Mouse (Mus musculus) frontal cortex, postnatal 14 days (tissue): ENCODE data around the gene Ednrb.

Source experiments
- DNase-seq, 2 experiments: peaks; one replicate each; pipeline ENCODE4 v3.0.0; 2022; ENCODE audit warnings: low spot score in 2 of 2

Gene Ednrb

DNA sequence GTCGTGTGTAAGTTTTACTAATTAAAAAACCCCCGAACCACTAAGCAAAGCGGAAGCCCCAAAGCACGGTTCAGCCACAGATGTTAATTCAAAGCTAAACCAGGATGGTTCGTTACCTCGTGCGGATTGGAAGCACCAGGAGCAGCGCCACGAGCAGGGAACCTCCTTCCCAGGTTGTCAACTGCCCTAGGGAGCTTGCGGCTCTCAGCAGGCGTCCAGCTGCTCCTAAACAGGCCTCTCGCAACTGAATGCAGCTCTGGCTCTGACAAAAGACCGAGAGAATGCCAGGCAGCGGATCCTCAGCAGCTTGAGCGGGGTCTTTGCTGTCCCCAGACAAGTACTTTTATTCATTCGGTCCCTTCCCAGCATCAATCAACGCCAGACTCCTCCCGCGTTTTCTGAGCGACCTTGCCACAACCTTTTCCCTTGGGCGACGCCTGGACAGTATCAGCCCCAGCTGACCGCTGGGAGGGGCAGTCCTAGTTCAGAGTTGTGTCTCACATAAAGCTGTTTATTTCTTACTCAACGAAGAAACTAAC is at the start of gene Ednrb:
TSS of gene Ednrb (minus strand) at position 392 of the 539 bp plus-strand sequence.
- peak in 1 of 2 experiments; percentile 15 for DNase-seq

DNA sequence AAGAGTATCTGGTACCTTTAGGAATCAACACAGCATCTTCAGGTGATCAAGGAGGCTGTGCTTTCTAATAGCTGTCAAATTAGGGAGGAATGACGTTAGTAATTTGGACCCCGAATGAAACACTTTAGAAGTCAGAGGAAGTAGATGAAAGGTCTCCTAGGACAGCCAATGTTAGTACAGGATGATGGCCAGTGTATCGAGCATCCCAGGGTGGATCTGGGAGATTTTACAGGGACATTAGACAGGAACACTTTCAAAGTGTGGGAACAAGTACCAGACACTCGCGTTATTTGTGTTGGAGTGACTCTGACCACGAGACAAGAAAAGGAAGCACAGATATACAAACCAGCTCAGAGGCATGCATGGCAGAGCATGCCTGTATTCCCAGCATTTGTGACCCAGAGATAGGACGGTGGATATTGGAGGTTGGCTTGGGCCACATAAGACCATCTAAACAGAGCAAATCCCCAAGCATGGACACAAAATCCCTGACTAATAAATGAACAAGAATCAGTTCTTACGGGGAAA is 48.3 kb upstream of the Ednrb start:
- DNase-seq, result no peak

DNA sequence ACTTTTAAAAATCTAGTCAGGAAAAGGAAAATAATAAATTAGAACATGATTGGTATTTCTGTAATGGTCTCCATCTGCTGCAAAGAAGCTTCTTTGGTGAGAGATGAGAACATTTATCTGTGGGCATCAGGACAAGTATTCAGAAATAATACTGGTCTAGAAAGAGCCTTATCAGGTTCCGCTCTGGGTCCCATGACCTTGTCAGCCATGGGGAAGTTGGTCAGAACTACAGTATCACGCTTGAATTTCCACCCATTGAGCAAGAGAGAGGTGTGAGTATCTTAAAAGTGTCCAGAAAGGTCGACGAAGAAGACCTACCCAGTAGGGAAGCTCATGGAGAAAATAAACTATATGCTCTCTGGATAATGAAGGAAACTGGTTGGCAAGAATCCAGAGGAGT is 46.6 kb upstream of the Ednrb start:
- no peak for DNase-seq

DNA sequence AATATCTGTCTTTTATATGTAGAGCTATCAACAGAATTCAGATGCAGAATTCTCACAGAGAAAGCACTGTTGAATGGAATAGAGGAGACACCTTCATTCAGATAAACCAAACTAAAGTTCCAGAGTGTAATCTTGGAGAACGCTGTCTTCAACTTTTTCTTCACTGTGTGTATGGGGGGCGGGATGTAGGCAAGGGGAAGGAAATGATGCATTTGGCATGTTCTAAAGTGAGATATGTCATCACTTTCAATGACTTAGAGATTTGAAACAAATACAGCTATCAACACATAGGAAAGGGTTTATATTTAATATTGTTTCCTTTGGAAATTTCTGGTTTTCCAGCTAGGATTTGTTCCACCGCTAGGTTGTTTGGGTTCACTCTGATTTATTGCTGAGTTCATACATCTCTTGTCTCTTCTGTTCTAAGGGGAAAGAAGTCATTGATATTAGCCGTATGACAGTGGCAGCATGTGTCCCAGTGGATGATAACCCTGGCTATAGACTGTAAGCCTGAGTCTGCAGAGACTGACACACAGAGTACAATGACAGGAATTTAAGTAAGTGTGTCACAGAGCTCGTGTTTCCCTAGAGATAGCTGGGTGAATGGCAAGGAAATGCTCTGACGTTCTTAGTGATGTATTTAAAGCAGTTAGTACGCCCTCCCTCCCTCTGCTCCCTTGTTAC is 40.8 kb upstream of the Ednrb start:
- DNase-seq, result no peak

DNA sequence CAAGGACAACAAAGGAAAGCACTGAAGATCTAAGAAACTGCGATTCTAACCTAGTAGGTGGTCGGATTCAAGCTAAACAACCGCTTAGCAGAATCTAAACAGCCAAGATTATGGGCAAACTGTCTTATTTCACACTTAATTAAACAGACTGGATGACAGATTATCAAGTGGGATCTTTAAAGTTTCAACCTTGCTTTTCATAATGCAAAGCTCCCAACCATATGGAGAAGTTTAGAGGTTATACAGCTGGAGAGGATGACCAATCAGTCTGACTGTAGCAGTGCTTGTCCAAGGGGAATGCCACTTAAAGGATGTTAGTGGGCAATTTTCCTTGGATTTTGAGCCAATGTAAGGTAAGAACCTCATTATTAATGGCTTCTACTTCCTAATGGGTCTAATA is 38.7 kb upstream of the Ednrb start:
- DNase-seq, result no peak

DNA sequence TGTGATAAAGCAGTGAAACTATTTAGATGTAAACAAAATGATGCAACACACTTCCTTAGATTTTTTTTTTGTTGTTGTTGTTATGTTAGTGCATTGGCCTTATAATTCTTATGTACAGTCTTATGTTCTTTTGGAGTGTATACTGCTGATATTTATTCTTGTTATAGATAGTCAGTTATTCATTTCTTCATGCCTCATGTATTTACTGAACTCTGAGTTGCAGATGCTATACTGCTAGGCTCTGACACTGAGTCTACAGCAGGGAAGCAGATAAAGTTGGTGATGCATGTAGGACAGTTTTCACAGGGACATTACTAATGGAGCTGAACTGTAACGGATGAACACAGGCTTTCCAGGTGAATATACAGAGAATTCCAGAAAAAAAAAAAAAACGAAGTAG is 32.9 kb upstream of the Ednrb start:
- DNase-seq, result no peak

DNA sequence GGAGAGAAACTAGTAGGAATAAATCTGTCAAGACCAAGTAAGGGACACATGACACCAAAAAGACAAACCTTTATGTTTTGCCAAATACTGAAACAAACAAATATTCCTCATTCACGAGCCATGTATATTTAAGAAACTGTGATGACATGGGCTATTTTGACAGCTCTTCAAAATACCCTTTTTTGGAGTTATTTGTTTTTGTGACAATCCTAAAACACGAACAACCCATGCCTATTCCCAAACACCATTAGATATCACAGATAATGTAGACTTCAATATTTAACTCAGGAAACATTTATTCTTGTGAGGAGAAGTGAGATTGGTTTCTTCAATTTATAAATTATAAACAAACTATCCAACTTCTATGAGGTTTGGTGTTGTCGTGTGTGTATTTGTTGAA is 32.4 kb upstream of the Ednrb start:
- no peak for DNase-seq

DNA sequence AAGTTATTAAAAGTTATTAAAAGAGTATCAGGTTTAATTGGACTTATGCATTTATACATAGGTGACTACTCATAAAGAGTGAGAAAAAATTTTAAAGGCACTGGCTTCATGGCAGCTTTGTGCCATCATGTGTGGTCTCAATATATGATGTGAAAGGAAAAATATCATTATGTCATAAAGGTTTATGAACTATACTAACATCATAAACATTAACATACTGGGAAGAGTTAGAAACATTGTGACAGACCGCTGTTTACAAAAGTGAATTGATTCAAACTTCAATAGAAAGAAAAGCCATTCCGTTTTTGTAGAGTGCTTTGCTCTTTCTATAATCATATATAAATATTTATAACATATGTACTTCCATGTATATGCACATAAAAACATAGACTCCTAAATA is 22.4 kb upstream of the Ednrb start:
- DNase-seq, result no peak

DNA sequence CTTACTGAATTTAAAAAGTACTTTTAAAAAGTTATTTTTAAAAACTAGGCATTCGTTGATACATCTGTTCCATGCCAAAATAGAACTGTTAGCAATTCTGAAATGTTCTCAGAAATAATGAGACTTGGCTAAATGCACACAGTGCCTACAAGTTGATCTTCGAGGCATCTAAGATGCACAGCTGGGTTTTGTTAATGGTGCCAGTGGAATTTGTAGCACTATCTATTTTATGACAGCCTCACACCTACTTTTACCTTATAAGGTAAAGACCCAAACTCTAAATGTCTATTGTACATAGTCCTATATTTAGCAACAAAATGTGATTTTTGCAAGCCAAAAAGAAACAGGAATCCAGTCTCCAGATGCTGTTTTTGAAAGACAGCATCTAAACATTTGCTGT is 21.0 kb upstream of the Ednrb start:
- no peak for DNase-seq

DNA sequence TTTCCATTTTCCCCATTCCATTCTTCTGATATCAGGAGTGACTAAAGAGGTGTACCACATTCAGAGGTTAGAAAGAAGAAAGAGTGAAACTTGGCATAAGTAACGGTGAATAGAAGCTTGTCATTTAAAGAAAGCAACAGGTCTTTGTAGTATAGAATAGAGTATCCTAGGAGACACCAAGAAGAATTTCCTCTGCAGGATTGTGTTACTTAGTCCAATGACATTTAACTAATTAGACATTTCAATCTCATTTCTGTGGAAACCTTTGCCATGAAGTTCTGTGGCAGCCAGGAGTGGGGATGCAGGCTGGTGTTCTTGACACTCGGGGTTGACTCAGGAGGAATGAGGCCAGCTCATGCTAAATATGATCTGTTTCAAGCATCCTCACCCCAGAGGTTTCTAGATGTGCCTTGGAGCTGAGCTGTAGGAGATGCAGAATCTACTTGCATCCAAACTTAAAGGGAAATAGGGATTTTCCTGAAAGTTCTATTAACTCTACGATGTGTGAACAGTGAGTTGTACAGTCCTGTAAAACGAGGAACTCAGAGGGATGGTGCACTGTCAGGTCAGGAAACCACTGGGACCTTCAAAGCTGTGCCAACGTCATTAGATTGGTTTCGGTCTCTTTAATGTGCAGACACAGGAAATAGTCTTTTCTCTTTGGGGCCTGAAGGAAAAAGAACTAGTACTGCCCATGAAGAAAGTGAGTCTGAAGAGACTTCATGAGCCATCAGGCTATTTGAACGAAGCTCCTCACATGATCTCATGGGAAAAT is 6.1 kb upstream of the Ednrb start:
- no peak for DNase-seq

DNA sequence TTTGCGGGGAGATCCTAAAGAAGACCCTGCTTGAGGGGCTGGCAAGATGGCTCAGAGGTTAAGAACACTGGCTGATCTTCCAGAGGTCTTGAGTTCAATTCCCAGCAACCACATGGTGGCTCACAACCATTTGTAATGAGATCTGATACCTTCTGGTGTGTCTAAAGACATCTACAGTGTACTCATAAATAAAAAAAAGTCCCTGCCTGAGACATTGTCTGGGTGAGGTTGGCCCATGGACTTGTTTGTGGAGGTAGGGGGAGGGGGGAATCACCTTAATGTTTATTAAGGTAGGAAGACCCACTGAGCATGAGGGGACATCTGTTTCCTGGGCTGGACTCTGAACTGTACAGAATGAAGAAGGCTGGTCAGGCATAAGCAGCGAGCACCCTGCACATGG is 1.5 kb upstream of the Ednrb start:
- no peak for DNase-seq

DNA sequence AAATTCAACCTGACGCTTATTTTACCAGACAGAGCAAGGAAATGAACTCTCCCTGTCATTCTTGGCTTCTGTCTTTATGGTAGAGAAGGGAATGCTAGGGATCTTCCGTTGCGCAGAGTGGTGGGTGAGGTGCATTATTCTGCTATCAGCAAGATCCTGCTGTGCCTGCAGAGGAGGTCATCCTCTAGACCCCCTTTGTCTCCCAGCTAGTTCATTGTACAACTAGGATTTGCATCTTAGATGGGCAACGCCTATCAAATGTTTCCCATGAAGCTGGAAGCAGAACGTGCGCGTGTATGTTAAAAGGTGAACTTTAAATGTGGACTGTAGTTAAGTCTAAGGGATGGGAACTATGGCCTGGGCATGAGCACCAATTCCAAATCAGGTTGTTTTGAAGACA is 742 bp upstream of the Ednrb start:
- no peak for DNase-seq

DNA sequence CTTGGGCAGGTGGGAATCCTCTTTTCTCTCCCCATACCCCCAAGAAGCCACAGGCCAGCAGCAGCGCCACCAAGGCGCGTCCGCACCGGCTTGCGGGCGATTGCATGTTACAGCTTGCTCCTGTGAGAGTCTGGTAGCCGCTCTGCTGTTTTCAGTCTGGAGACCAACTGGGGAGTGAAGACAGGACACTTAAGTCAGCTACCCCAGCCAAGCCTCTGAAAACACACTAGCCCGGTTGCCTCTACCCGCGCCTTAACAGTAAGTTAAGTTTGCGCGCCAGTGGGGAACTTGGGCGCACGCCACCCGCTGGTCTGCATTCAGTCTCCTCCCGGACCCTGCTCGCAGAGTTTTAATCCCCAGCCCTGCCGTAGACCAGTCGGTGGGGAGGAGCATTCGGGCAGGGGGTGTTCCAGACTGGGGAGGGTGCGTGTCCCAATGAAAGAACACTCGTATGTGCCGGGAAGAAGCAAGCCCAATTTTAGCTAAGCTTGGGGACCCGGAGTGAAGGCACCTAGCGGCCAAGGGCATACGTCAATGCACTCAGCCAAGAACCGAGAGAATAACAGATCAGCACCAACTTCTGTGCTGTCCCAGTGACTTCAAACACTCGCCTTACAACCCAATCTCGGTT is 716 bp downstream of the Ednrb start:
- peak; percentile 21 to 42 for DNase-seq

DNA sequence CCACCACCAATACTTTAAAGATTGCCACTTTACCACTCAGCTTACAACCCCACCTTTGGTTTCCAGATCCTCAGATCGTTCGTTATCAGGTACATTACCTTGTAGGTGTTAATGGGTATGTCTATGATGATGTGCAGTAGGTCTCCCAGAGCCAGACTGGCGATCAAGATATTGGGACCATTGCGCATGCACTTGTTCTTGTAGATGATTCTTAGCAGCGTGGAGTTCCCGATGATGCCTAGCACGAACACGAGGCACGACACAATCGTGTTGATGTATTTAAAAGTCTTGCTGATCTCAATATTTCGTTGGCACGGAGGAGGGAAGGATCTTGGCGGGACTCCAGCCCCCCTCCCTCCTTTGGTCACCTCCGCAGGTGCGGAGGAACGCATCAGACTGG is 1.3 kb downstream of the Ednrb start:
- DNase-seq, result peak in 1 of 2 experiments; percentile 18

DNA sequence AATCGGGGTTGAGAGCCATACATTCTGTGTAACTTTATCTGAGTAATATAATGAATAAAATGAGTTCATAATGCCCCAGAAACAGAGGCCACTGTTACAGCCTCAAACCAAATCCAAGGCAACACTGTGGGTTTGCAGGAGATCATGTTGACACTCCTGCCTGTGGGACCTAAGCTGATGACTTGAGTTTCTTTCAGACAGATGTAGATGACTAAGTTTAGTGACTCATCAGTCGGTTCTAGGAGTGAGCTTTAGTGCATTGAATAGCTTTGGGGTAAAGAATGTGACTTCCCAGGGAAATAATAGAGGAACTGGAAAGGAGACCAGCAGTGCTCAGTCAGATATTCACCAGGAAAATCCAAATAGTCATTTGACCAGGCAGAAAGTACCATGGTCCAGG is 3.8 kb downstream of the Ednrb start:
- DNase-seq, result no peak

DNA sequence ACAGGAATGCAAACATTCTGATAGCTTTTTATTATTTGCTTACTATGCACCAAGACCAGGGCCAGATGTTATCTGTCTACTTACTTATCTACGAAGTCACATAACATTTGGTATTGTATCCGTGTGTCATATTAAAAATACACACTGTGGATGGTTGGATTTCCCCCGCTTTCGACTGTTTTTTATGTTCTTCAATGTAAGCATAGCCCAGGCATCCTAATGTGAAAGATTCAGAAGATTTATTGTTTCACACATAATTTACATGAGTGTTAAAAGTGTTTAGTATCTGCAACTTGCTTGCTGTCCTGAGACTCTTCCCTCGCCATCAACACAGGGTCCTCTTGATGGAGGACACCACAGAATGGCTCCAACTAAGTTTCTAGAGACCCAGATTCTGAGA is 5.3 kb downstream of the Ednrb start:
- DNase-seq, result no peak

DNA sequence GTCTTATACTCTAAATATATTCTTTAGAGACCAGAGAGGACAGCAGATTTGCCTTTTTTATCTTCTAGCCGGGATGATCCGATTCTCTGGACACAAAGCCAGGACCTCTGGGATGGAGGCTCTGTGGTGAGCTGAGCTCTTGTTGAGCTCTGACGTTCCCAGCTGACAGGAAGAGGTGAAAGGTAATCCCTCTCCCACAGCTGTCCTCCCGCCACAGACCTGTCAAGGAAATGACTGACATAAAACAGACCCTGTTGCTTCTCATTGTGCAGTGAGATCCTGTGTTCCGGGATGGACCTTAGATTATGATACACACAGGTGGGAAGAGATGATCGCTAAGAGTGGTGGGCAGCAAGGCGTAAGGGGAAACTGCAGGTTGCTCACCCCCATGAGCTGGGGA is 9.6 kb downstream of the Ednrb start:
- DNase-seq, result no peak

DNA sequence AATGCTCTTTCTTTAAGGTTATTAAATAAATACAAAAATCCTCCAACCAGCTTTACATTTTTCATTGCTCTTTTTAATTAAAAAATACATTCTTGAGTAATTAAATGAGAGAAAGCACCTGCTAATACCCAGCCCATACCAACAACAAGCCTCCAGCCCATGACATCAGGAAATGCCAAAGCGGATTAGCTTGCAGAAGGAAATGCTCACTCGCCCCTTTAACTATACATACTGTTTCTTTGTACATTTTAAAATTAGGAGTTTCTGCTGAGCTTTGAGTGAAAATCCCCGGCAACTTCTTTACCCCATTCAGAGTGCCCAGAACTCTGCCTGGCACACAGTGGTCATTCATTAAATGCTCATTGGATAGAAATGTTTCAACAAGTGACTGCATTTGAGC is 10.1 kb downstream of the Ednrb start:
- no peak for DNase-seq

DNA sequence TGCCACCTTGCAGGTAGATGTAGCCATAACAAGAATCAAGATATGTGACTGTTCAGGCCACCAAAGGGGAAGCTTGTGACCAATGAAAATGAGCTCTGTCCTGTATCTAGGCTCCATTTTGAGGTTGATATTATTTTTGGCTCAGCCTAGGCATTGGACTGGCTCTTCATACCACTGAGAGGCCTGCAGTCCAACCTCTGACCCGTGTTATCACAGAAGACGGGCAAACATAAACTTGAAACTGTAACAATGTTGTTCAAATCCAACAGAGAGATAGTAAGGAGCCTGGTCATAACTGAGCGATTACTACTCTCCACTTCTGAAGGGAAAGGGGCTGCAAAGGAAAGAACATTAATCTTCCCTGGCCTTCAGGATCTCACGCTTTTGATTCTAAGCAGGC is 11.7 kb downstream of the Ednrb start:
- no peak for DNase-seq

DNA sequence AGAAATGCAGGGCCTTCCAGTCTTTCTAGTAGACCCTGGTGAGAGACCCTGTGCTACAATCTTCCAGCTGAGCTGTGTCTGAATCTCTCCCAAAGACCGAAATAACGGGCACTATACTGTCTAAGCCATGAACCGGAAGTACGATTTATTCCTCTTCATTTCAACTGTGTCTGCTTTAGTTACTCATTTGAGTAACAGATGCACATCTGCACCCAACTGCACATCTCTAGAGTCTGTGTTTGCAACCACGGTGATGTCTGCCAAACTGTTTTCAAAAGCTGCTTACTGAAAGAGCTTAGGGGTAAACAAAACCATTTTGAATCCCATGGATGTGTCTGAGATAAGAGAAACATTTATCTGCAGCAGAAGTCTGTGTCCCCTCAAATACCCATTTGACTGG is 13.2 kb downstream of the Ednrb start:
- DNase-seq, result no peak

DNA sequence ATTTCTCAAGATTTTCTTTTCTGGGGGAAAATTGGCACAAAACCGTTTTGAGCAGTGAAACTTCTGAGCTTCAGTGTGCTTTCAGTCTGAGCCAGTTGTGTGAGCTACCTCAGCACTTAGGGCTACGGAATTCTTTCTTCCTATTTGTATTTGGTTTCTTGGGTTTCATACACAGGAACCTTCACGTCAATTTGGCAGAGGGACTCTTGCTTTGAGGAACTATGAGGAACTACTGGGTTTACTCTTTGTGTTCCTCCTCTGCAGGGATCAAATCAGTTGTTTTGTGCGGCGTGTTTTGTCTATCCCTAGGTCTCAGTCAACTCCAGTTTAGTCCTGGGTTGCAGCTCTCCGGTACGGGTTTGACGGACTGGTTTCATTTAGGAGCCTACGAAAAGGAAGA is 17.9 kb downstream of the Ednrb start:
- no peak for DNase-seq

DNA sequence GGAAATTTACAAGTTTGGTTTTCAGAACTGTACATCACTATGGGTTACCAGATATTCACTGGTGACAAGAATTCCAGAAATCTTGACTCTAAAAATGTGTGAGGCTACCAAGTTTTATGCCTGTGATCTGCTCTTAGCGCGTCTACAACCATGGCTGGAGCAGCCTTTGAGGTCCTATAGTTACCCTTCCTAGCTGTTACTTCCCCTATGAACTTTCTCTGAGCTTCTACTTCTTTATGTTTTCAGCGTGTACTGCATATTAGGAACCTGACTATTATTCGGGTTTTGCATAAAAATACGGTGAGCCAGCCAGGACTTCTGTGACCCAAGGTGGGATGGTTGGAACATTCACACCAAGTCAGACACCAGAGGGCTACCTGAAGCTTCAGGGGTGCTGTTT is 18.3 kb downstream of the Ednrb start:
- no peak for DNase-seq

DNA sequence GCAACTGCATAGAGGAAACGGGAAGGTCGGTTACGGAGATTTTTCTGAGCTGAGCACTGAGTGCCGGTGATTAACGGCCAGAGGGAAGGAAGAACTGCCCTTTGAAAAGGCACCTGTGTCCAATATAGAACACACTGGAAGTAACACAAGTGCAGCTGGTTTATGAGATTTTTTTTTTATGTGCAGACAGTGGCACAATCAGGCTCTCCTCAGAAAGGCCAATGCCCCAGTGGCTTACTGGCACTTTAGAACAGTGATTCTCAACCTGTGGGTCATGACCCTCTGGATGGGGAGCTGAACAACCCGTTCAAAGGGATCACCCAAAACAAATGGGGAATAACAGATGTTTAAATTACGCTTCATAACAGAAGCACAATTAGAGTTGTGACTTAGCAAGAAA is 20.7 kb downstream of the Ednrb start:
- no peak for DNase-seq
